Mouse (Mus musculus): ENCODE measurements at regions not wholly inside any gene's neighbourhood (a gene's known extent, or its start where the extent isn't known, plus 50 kb on each side); places are given as distances from the start of the nearest gene placed in this dataset.

- no peak for DNase-seq (ENCODE audit: low read depth, low spot score)
Observed at GRCm38 (mm10) chr1:45745136-45745535, 49.8 kb upstream of the Wdr75 start.
